Mouse (Mus musculus): ENCODE measurements at regions not wholly inside any gene's neighbourhood (a gene's known extent, or its start where the extent isn't known, plus 50 kb on each side); places are given as distances from the start of the nearest gene placed in this dataset.
"Not testable (repeated sequence)": the region's sequence is repeated elsewhere in the genome, so short reads cannot be mapped to it uniquely, and the experiment has no call there.

- peak; percentile 30; the same call in 1 of the 2 replicates for ATAC-seq
- H3K27ac ChIP-seq (ENCODE audit: low read length) = no peak overlapping the region
- H3K27me3 ChIP-seq (replicated peaks; ENCODE audit: insufficient read depth, low read length) = no peaks in the 10 kb centered on the region
- peak; percentile 7 for DNase-seq (ENCODE audit: low spot score)
- H3K4me2 ChIP-seq (replicated peaks; ENCODE audit: low read depth, low read length) = no peak overlapping the region
- WGBS = 60% methylated on average over 11 of the region's 11 CpGs
- H3K9me3 ChIP-seq (ENCODE audit: low read length) = no peaks in the 10 kb centered on the region
- no peak overlapping the region for H3K9ac ChIP-seq (replicated peaks; ENCODE audit: low read depth)
- TF ChIP-seq CTCF (IDR thresholded peaks at IDR 0.05) (no peak), EP300 (IDR thresholded peaks at IDR 0.05) (no peak)
- no peaks in the 10 kb centered on the region for H3K36me3 ChIP-seq (ENCODE audit: insufficient read depth, low read length)
- no peaks in the 10 kb centered on the region for H3K4me1 ChIP-seq (ENCODE audit: insufficient read depth, low read depth, low read length)
- H3K4me3 ChIP-seq (ENCODE audit: low read depth, low read length) = no peak overlapping the region
Observed at GRCm38 (mm10) chr5:67487965-67488409, 59.9 kb upstream of the Bend4 start.

DNA sequence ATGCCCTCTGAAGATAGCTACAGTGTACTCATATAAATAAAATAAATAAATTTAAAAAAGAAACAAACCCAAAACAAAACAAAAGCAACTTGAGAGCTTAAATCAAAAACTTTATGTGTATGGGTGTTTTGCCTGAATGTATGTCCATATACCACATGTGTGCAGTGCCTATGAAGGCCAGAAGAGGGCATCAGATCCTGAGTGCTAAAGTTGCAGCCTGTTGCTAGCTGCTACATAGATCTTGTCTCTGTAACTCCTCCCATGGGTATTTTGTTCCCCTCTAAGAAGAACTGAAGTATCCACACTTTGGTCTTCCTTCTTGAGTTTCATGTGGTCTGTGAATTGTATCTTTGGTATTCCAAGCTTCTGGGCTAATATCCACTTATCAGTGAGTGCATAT is 62.6 kb upstream of the Bend4 start:
- not testable (repeated sequence) for DNase-seq (ENCODE audit: low spot score); ATAC-seq; H3K4me1 ChIP-seq (ENCODE audit: insufficient read depth, low read depth, low read length); H3K27me3 ChIP-seq (replicated peaks; ENCODE audit: insufficient read depth, low read length); H3K27ac ChIP-seq (ENCODE audit: low read length); H3K9ac ChIP-seq (replicated peaks; ENCODE audit: low read depth); H3K4me3 ChIP-seq (ENCODE audit: low read depth, low read length); H3K36me3 ChIP-seq (ENCODE audit: insufficient read depth, low read length); H3K4me2 ChIP-seq (replicated peaks; ENCODE audit: low read depth, low read length); H3K9me3 ChIP-seq (ENCODE audit: low read length)
- peak; percentile 33 for TF ChIP-seq CTCF (IDR thresholded peaks at IDR 0.05)

- Histone ChIP-seq H3K4me1 (ENCODE audit: insufficient read depth, low read depth, low read length) (no peaks in the 10 kb centered on the region), H3K9me3 (ENCODE audit: low read length) (no peaks in the 10 kb centered on the region), H3K9ac (replicated peaks; ENCODE audit: low read depth) (no peak overlapping the region), H3K4me3 (ENCODE audit: low read depth, low read length) (no peak overlapping the region), H3K27ac (ENCODE audit: low read length) (no peak overlapping the region), H3K27me3 (replicated peaks; ENCODE audit: insufficient read depth, low read length) (no peaks in the 10 kb centered on the region), H3K4me2 (replicated peaks; ENCODE audit: low read depth, low read length) (no peak overlapping the region), H3K36me3 (ENCODE audit: insufficient read depth, low read length) (no peaks in the 10 kb centered on the region)
- WGBS = 21% methylated on average over 9 of the region's 9 CpGs
- ATAC-seq (no peak), DNase-seq (ENCODE audit: low spot score) (no peak)
- TF ChIP-seq EP300 (IDR thresholded peaks at IDR 0.05) (no peak), CTCF (IDR thresholded peaks at IDR 0.05) (no peak)
Observed at GRCm38 (mm10) chr5:67492893-67493302, 64.8 kb upstream of the Bend4 start.

GRCm38 (mm10) chr5:67496710-67497109 is 68.6 kb upstream of the Bend4 start:
- TF ChIP-seq EP300 (IDR thresholded peaks at IDR 0.05) (no peak), CTCF (IDR thresholded peaks at IDR 0.05) (no peak)
- ATAC-seq = no peak
- no peaks in the 10 kb centered on the region for H3K27me3 ChIP-seq (replicated peaks; ENCODE audit: insufficient read depth, low read length)
- H3K4me1 ChIP-seq (ENCODE audit: insufficient read depth, low read depth, low read length) = no peaks in the 10 kb centered on the region
- H3K4me3 ChIP-seq (ENCODE audit: low read depth, low read length) = no peak overlapping the region
- H3K27ac ChIP-seq (ENCODE audit: low read length) = no peak overlapping the region
- H3K9ac ChIP-seq (replicated peaks; ENCODE audit: low read depth) = no peak overlapping the region
- no peaks in the 10 kb centered on the region for H3K36me3 ChIP-seq (ENCODE audit: insufficient read depth, low read length)
- no peak for DNase-seq (ENCODE audit: low spot score)
- WGBS = 78% methylated on average over 7 of the region's 7 CpGs
- no peaks in the 10 kb centered on the region for H3K9me3 ChIP-seq (ENCODE audit: low read length)
- no peak overlapping the region for H3K4me2 ChIP-seq (replicated peaks; ENCODE audit: low read depth, low read length)

- ATAC-seq (no peak), DNase-seq (ENCODE audit: low spot score) (no peak)
- Histone ChIP-seq H3K27ac (ENCODE audit: low read length) (no peak overlapping the region), H3K4me1 (ENCODE audit: insufficient read depth, low read depth, low read length) (no peaks in the 10 kb centered on the region), H3K4me2 (replicated peaks; ENCODE audit: low read depth, low read length) (no peak overlapping the region), H3K27me3 (replicated peaks; ENCODE audit: insufficient read depth, low read length) (no peaks in the 10 kb centered on the region), H3K9ac (replicated peaks; ENCODE audit: low read depth) (no peak overlapping the region), H3K9me3 (ENCODE audit: low read length) (no peaks in the 10 kb centered on the region), H3K36me3 (ENCODE audit: insufficient read depth, low read length) (no peaks in the 10 kb centered on the region), H3K4me3 (ENCODE audit: low read depth, low read length) (no peak overlapping the region)
- TF ChIP-seq EP300 (IDR thresholded peaks at IDR 0.05) (no peak), CTCF (IDR thresholded peaks at IDR 0.05) (no peak)
- WGBS = 78% methylated on average over 5 of the region's 5 CpGs
Observed at GRCm38 (mm10) chr5:67520251-67520650, 87.4 kb upstream of the Shisa3 start.

DNA sequence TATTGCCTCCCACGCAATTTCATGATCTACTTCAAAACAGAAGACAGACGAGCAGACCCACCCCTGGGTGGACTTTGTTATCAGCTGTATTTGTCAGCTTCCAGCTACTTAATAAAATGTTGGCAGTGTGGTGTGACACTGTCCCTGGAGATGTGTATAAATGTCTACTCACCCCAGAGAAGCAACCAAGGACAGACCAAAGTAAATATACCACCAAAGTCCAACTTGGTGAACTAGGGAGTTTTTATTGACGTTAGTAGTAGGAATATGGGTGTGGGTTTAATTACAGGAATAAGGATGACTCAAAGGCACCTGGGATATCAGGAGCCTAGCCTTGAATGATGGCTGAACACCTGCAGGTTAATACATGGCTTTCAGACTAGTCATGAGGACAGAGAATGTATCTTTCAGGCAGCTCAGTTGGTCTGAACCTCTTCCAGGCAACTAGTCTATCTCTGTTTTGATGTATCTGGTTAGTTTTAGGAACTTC is 86.2 kb upstream of the Shisa3 start:
- Histone ChIP-seq H3K4me3 (ENCODE audit: low read depth, low read length) (no peak overlapping the region), H3K27ac (ENCODE audit: low read length) (no peak overlapping the region), H3K4me1 (ENCODE audit: insufficient read depth, low read depth, low read length) (no peaks in the 10 kb centered on the region), H3K27me3 (replicated peaks; ENCODE audit: insufficient read depth, low read length) (no peaks in the 10 kb centered on the region), H3K9me3 (ENCODE audit: low read length) (no peaks in the 10 kb centered on the region), H3K36me3 (ENCODE audit: insufficient read depth, low read length) (no peaks in the 10 kb centered on the region), H3K9ac (replicated peaks; ENCODE audit: low read depth) (no peak overlapping the region), H3K4me2 (replicated peaks; ENCODE audit: low read depth, low read length) (no peak overlapping the region)
- no peak for TF ChIP-seq EP300 (IDR thresholded peaks at IDR 0.05)
- TF ChIP-seq CTCF (IDR thresholded peaks at IDR 0.05) = no peak
- WGBS = 66% methylated on average over 3 of the region's 3 CpGs
- no peak for ATAC-seq
- DNase-seq (ENCODE audit: low spot score) = no peak

DNA sequence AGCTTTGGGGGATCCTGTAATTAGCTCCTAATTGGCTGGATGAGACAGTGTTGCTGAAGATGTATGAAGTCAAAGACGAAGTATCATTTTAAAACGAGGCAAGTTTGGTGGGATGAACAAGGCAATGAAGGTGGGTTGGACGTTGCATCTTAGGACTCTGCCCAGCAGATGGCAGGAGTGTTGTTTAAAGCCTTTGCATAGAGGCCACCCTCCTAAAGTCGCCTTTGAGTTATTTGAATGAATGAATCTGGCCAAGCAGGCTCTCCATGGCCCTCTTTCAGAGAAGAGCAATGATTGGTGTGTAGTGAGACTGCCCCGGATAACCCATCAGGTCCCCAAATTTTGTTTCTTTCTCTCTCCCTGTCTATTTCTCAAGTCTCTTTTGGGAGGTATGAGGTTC is 77.5 kb upstream of the Shisa3 start:
- H3K9ac ChIP-seq (replicated peaks; ENCODE audit: low read depth) = no peak overlapping the region
- no peaks in the 10 kb centered on the region for H3K27me3 ChIP-seq (replicated peaks; ENCODE audit: insufficient read depth, low read length)
- ATAC-seq (no peak), DNase-seq (ENCODE audit: low spot score) (peak; percentile 22)
- H3K36me3 ChIP-seq (ENCODE audit: insufficient read depth, low read length) = no peaks in the 10 kb centered on the region
- TF ChIP-seq CTCF (IDR thresholded peaks at IDR 0.05) = peak; percentile 51
- no peak for TF ChIP-seq EP300 (IDR thresholded peaks at IDR 0.05)
- no peaks in the 10 kb centered on the region for H3K4me1 ChIP-seq (ENCODE audit: insufficient read depth, low read depth, low read length)
- no peak overlapping the region for H3K4me3 ChIP-seq (ENCODE audit: low read depth, low read length)
- H3K9me3 ChIP-seq (ENCODE audit: low read length) = no peaks in the 10 kb centered on the region
- H3K4me2 ChIP-seq (replicated peaks; ENCODE audit: low read depth, low read length) = no peak overlapping the region
- WGBS = 53% methylated on average over 5 of the region's 5 CpGs
- H3K27ac ChIP-seq (ENCODE audit: low read length) = no peak overlapping the region
